Mouse (Mus musculus): ENCODE results near the gene Tbc1d5. TPM values are rescaled to one million over a fixed set of nuclear protein-coding genes. Genes with fewer than 3 reads are reported as not detected.
A peak's percentile ranks its signal among the peaks of the same experiment; 100 is the strongest.

The Tbc1d5 gene
- polyA plus RNA-seq, 1 experiment from 2014 or later, result 8.8 TPM

GRCm38 (mm10) chr17:51178491-51179194 is 509 bp downstream of the Tbc1d5 start:
- ATAC-seq (ENCODE audit: low FRiP score), result peak; percentile 86
- no peaks in the 10 kb centered on the region for H3K27me3 ChIP-seq (replicated peaks)
- 0% methylated on average over 58 of the region's 59 CpGs for WGBS
- peak overlapping the region; percentile 77 for H3K4me3 ChIP-seq (replicated peaks)
- peak overlapping the region; percentile 71 for H3K4me2 ChIP-seq
- H3K9me3 ChIP-seq (replicated peaks), result no peaks in the 10 kb centered on the region
- peak overlapping the region; percentile 98 for H3K27ac ChIP-seq (replicated peaks)
- H3K36me3 ChIP-seq, result no peaks in the 10 kb centered on the region
- peaks cover 8% of the 10 kb centered on the region for H3K4me1 ChIP-seq
- H3K9ac ChIP-seq (replicated peaks), result peak overlapping the region; percentile 98

GRCm38 (mm10) chr17:51177923-51178322 is 1.2 kb downstream of the Tbc1d5 start:
- Histone ChIP-seq H3K9ac (replicated peaks) (peak overlapping the region; percentile 98), H3K4me2 (peak overlapping the region; percentile 71), H3K9me3 (replicated peaks) (no peaks in the 10 kb centered on the region), H3K4me1 (peaks cover 8% of the 10 kb centered on the region), H3K27ac (replicated peaks) (peak overlapping the region; percentile 98), H3K27me3 (replicated peaks) (no peaks in the 10 kb centered on the region), H3K4me3 (replicated peaks) (peak overlapping the region; percentile 77), H3K36me3 (no peaks in the 10 kb centered on the region)
- ATAC-seq (ENCODE audit: low FRiP score), result no peak
- WGBS, result 59% methylated on average over 6 of the region's 6 CpGs

DNA sequence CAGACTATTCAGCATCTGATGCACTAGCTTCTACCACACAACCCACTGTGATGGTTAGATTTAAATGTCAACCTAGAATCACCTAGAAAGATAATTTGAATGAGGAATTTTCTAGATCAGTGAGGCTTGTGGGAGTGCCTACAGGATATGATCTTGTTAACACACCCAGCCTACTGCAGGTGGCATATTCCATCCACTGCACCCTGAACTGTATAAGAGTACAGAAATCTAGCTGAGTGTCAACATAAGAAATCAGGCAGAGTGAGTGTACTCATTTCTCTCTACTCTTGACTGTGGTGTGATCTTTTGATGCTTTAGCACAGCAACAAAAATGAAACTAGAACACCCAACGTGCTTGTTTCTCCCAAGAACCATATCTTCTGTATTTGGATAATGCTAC is 6.8 kb downstream of the Tbc1d5 start:
- H3K9me3 ChIP-seq (replicated peaks), result no peaks in the 10 kb centered on the region
- H3K27me3 ChIP-seq (replicated peaks), result no peaks in the 10 kb centered on the region
- H3K9ac ChIP-seq (replicated peaks), result no peak overlapping the region
- H3K27ac ChIP-seq (replicated peaks), result no peak overlapping the region
- ATAC-seq (ENCODE audit: low FRiP score), result no peak
- 86% methylated on average over 1 of the region's 1 CpGs for WGBS
- H3K4me3 ChIP-seq (replicated peaks), result no peak overlapping the region
- no peaks in the 10 kb centered on the region for H3K4me1 ChIP-seq
- H3K36me3 ChIP-seq, result no peaks in the 10 kb centered on the region
- H3K4me2 ChIP-seq, result no peak overlapping the region

DNA sequence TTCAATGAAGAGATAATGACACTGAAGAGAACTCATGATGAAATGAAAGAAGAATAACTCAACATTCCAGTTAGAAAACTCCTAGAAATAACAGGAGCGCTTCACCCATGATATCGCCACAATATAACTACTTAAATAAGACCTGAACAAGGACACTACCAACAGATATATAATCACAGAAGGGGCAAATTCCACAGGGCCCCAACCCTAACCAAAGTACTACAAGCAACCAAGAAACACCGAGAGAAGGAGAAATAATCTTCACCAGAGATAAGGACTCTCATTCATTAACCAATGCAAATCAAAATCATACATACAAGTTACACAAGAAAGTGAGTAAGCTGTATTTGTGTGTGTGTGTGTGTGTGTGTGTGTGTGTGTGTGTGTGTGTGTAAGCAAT is 7.6 kb downstream of the Tbc1d5 start:
- Histone ChIP-seq H3K27me3 (replicated peaks) (no peaks in the 10 kb centered on the region), H3K27ac (replicated peaks) (no peak overlapping the region), H3K4me2 (no peak overlapping the region), H3K36me3 (no peaks in the 10 kb centered on the region), H3K4me1 (no peaks in the 10 kb centered on the region), H3K9ac (replicated peaks) (no peak overlapping the region), H3K4me3 (replicated peaks) (no peak overlapping the region), H3K9me3 (replicated peaks) (no peaks in the 10 kb centered on the region)
- 96% methylated on average over 3 of the region's 3 CpGs for WGBS
- ATAC-seq (ENCODE audit: low FRiP score), result no peak

DNA sequence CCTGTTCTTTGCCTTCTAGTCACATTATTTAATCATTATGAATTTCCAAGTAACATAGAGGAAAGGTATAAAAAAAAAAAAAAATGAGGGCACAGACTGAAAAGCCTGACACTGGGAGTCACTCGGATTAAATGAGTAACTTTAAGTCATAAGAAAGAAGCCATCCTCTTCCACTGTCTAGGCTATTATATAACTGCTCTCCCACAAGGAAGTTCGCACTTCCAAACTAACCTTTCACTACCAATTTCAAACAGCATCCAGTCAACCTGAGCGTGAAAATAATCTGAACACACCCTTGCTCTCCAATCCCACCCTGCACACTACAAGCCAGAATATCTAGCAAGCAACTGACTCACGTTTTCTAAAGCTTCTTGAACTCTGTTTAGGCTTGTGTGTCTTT is 9.2 kb downstream of the Tbc1d5 start:
- H3K36me3 ChIP-seq, result no peaks in the 10 kb centered on the region

GRCm38 (mm10) chr17:51162366-51162765 is 16.8 kb downstream of the Tbc1d5 start:
- Histone ChIP-seq H3K27me3 (replicated peaks) (no peaks in the 10 kb centered on the region), H3K9me3 (replicated peaks) (no peaks in the 10 kb centered on the region), H3K9ac (replicated peaks) (no peak overlapping the region), H3K4me3 (replicated peaks) (no peak overlapping the region), H3K4me2 (no peak overlapping the region), H3K4me1 (no peaks in the 10 kb centered on the region), H3K27ac (replicated peaks) (no peak overlapping the region), H3K36me3 (no peaks in the 10 kb centered on the region)
- ATAC-seq (ENCODE audit: low FRiP score), result no peak

More for the DNA sequence above, 9.2 kb downstream of the Tbc1d5 start:
- 88% methylated on average over 4 of the region's 4 CpGs for WGBS
- no peak overlapping the region for H3K9ac ChIP-seq (replicated peaks)
- H3K4me3 ChIP-seq (replicated peaks), result no peak overlapping the region
- no peaks in the 10 kb centered on the region for H3K27me3 ChIP-seq (replicated peaks)
- ATAC-seq (ENCODE audit: low FRiP score), result no peak
- H3K4me1 ChIP-seq, result no peaks in the 10 kb centered on the region
- H3K27ac ChIP-seq (replicated peaks), result no peak overlapping the region
- no peaks in the 10 kb centered on the region for H3K9me3 ChIP-seq (replicated peaks)
- no peak overlapping the region for H3K4me2 ChIP-seq

- Histone ChIP-seq H3K4me1 (no peaks in the 10 kb centered on the region), H3K9ac (replicated peaks) (no peak overlapping the region), H3K4me3 (replicated peaks) (no peak overlapping the region), H3K27me3 (replicated peaks) (no peaks in the 10 kb centered on the region), H3K36me3 (no peaks in the 10 kb centered on the region), H3K27ac (replicated peaks) (no peak overlapping the region), H3K4me2 (no peak overlapping the region), H3K9me3 (replicated peaks) (no peaks in the 10 kb centered on the region)
- ATAC-seq (ENCODE audit: low FRiP score), result no peak
- 87% methylated on average over 5 of the region's 5 CpGs for WGBS
Measured at GRCm38 (mm10) chr17:51159261-51159660, 19.9 kb downstream of the Tbc1d5 start.

GRCm38 (mm10) chr17:51150999-51151398 is 28.2 kb downstream of the Tbc1d5 start:
- Histone ChIP-seq H3K9me3 (replicated peaks) (no peaks in the 10 kb centered on the region), H3K27ac (replicated peaks) (no peak overlapping the region), H3K4me3 (replicated peaks) (no peak overlapping the region), H3K36me3 (no peaks in the 10 kb centered on the region), H3K4me1 (no peaks in the 10 kb centered on the region), H3K4me2 (no peak overlapping the region), H3K27me3 (replicated peaks) (no peaks in the 10 kb centered on the region), H3K9ac (replicated peaks) (no peak overlapping the region)
- ATAC-seq (ENCODE audit: low FRiP score), result no peak
- WGBS, result 35% methylated on average over 3 of the region's 3 CpGs

GRCm38 (mm10) chr17:51144983-51145382 is 34.2 kb downstream of the Tbc1d5 start:
- Histone ChIP-seq H3K9me3 (replicated peaks) (no peaks in the 10 kb centered on the region), H3K27me3 (replicated peaks) (no peaks in the 10 kb centered on the region), H3K27ac (replicated peaks) (no peak overlapping the region), H3K9ac (replicated peaks) (no peak overlapping the region), H3K36me3 (no peaks in the 10 kb centered on the region), H3K4me3 (replicated peaks) (no peak overlapping the region), H3K4me1 (no peaks in the 10 kb centered on the region), H3K4me2 (no peak overlapping the region)
- ATAC-seq (ENCODE audit: low FRiP score), result no peak
- 92% methylated on average over 4 of the region's 4 CpGs for WGBS

- Histone ChIP-seq H3K4me1 (no peaks in the 10 kb centered on the region), H3K27ac (replicated peaks) (no peak overlapping the region), H3K4me3 (replicated peaks) (no peak overlapping the region), H3K4me2 (no peak overlapping the region), H3K36me3 (no peaks in the 10 kb centered on the region), H3K9ac (replicated peaks) (no peak overlapping the region), H3K9me3 (replicated peaks) (no peaks in the 10 kb centered on the region), H3K27me3 (replicated peaks) (no peaks in the 10 kb centered on the region)
- ATAC-seq (ENCODE audit: low FRiP score), result no peak
- WGBS, result 53% methylated on average over 4 of the region's 4 CpGs
Measured at GRCm38 (mm10) chr17:51142095-51142494, 37.1 kb downstream of the Tbc1d5 start.

GRCm38 (mm10) chr17:51111194-51111593 is 68.0 kb downstream of the Tbc1d5 start:
- H3K4me3 ChIP-seq (replicated peaks), result no peak overlapping the region
- no peaks in the 10 kb centered on the region for H3K36me3 ChIP-seq
- H3K9ac ChIP-seq (replicated peaks), result no peak overlapping the region
- WGBS, result 67% methylated on average over 2 of the region's 2 CpGs
- H3K27me3 ChIP-seq (replicated peaks), result no peaks in the 10 kb centered on the region
- H3K4me2 ChIP-seq, result no peak overlapping the region
- H3K4me1 ChIP-seq, result no peaks in the 10 kb centered on the region
- no peak for ATAC-seq (ENCODE audit: low FRiP score)
- no peaks in the 10 kb centered on the region for H3K9me3 ChIP-seq (replicated peaks)
- H3K27ac ChIP-seq (replicated peaks), result no peak overlapping the region

DNA sequence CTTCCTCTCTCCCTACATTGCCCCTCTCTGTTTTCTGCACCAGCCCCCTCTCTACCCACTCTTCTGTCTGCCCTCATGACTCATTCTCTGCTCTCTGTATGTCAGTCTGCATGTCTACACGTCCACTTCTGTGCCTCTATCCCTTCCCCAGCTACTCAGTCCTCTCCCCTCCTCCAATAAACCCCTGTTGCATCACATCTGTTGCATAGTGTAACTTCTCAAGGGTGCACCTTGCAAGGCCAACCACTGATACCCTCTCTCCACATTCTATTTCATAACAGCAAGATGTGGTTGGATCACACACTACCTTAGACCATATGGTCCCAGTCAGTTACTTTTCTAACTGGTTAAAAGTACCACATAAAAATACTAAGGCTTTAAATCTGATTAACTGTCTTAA is 74.9 kb downstream of the Tbc1d5 start:
- Histone ChIP-seq H3K4me1 (no peaks in the 10 kb centered on the region), H3K36me3 (no peaks in the 10 kb centered on the region), H3K9me3 (replicated peaks) (no peaks in the 10 kb centered on the region), H3K4me2 (no peak overlapping the region), H3K27me3 (replicated peaks) (no peaks in the 10 kb centered on the region), H3K27ac (replicated peaks) (no peak overlapping the region), H3K4me3 (replicated peaks) (no peak overlapping the region), H3K9ac (replicated peaks) (no peak overlapping the region)
- ATAC-seq (ENCODE audit: low FRiP score), result no peak
- 70% methylated on average over 1 of the region's 1 CpGs for WGBS

All from neural tube, embryonic 15.5 days (tissue).